Mouse (Mus musculus): ENCODE measurements around the gene Tmem69. TPM values are rescaled to one million over a fixed set of nuclear protein-coding genes. Genes with fewer than 3 reads are reported as not detected.

Tmem69 gene
- total RNA-seq (2023), result 7.8 TPM

DNA sequence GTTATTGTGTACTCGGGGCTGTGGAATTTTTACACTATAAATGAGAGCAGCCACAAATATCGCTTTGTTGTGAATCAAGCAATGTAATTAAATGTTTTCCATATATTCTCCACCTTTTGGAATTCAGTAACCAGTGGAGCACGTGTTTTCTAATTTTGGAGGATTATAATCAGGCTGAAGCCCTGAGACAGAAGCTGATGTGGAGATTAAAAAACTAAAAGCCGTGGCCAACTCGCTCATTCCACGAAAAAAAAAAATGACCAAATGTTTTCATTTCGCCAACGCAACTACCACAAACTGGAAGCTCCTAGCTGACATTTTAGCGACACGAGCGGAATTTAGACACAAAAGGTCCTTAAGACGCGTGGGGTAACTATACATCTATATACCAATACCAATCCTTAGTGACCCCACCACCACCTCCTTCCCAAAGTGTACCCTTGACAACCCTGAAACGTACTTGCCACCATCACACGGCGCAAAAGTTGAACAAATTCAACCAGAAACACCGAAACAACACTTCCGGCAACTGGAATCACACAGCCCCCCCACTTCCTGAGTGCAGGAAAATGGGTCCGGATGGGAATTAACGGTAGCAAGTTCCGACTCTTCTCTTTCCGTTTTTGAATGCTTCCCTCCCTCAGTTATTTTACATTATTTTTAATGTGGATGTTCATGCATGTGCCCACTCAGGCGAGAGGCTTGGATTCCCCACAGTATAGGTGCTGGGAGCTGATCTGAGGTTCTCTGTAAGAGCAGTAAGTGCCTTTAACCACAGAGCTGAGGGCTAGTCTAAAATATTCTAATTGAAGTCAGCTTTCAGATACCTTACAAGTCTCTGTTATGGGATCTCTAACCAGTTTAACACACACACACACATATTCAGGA is at the start of gene Tmem69:
Gene Tmem69, minus strand, starts transcription at position 524 of the 888 bp plus-strand sequence.

DNA sequence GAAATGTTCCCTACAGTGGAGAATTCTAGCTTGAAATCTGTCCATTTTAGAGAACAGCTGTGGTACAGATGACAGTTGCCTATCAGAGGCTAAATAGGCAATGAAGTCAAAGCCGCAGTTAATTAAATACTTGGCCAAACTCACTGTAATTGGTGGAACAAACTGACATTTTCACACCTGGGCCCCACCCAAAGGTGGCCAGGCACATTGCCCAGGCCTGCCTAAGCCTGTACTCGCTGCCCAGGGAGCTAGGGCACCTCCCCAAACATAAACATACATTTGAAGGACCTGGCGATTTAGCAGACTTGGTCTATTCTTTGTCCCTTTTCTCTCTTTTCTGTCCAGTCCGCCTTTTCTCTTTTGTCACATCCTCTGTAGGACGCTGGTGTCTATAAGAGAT is 40.6 kb upstream of the Tmem69 start, which contains the start of gene Ccdc17:
Gene Ccdc17, plus strand, starts transcription at position 276 of the 400 bp plus-strand sequence.

DNA sequence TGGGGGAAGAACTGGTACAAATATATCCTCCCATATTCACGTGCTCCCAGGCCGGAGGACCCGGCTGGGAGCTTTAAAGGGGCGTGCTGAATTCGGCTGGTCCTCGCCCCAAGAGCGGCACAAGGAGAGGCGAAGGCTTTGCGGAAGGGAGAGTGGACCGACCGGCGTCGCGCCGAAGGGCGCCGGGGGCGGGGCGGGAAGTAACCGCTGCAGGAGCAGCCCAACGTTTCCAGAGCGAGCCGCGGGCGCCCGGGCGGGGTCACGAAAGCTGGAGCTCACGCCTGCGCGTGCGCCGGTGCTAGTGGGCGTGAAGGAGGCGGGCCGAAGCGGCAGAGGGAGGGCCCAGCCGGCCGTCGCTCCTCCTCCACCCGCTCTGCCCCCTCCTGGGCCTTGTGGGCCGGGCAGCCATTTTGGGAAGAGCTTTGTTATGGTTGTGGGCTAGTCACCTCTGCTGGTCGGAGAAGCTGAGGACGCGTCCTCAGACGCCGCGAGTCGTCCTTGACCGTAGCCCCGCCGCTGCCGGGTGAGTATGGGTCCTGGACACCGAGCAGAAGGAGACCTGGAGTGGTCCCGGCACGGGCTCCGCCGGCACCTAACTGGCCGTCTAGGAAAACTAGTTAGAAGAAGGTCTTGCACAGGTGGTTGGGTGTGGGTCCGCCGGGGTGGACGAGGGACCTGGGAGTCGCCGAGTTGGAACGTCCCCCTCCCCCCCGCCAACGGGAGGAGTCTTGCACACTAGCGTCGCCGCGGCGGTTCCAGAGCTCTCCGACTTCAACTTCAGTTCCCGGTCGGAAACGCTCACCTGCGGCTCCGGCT is 1.8 kb upstream of the Tmem69 start, which contains the start of gene Gpbp1l1:
Gene Gpbp1l1, plus strand, starts transcription at position 353 of the 816 bp plus-strand sequence.

DNA sequence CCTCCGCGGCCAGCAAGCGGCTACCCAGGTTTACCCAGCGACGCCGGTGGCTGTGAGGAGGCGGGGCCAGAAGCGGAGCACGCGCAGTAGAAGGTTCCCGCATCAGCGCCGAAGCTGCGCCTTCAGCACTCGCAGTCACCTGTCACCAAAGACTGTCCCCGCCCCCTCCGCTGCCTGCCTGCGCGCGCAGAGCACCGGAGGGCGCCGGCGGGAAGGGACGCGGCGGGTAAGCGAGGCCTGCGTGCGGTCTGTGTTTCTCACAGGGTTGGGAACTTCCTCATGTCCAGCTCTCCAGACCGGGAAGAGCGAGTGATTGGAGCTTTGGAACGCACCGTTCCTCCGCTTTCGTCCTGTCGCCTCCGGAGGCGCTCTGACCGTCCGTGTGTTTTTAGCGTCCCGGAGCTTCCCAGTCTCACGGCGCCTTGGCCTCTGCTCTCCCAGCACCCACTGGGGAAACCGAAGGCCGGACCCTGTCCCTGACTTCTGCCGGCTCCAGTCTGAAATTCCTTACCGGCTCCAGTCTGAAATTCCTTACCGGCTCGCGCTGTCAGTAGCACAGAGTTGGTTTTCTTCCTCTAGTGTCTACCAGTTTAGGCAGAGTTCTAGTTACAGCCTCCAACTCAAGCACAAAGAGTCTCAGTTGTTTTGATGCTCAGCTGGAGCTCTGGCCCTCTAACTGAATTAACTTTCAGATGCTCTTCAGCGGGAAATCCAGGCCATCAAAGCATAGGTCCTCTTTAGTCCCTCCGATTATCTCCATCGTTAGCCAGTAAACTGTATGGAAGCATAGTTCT is 48.1 kb downstream of the Tmem69 start, which contains the start of gene Ipp:
Gene Ipp, plus strand, starts transcription at position 125 of the 794 bp plus-strand sequence.

Other genes starting within 250 kb of the Tmem69 start
- 33.8 TPM for gene Mast2, start 91.8 kb downstream of the Tmem69 start, total RNA-seq (2023)
- 10.8 TPM for gene Ipp, start 48.4 kb downstream of the Tmem69 start, total RNA-seq (2023)
- gene Gpbp1l1, start 1.7 kb upstream of the Tmem69 start, total RNA-seq (2023), result 136 TPM
- gene Ccdc17, start 40.7 kb upstream of the Tmem69 start, total RNA-seq (2023), result 8.8 TPM
- 116 TPM for gene Nasp, start 72.0 kb upstream of the Tmem69 start, total RNA-seq (2023)
- gene Akr1a1, start 95.7 kb upstream of the Tmem69 start, total RNA-seq (2023), result 169 TPM
- gene Prdx1, start 129.6 kb upstream of the Tmem69 start, total RNA-seq (2023), result 158 TPM
- 3.3 TPM for gene Mmachc, start 152.5 kb upstream of the Tmem69 start, total RNA-seq (2023)
- gene Ccdc163, start 152.6 kb upstream of the Tmem69 start, total RNA-seq (2023), result 11.5 TPM
- gene Tesk2, start 165.0 kb upstream of the Tmem69 start, total RNA-seq (2023), result 5.7 TPM

Measured in CD4-positive naive resting alpha-beta T cell, adult 76 days (primary cell).